Mouse (Mus musculus) E14TG2a.4 (cell line): ENCODE results near the gene Cacng2.

Experiments
- CTCF ChIP-seq: conservative IDR thresholded peaks from 2 replicates; pipeline ENCODE4 v1.5.1; 2014; ENCODE audit warnings: low read length
- POU5F1 ChIP-seq: IDR thresholded peaks from 2 replicates; pipeline ENCODE4 v1.6.1; 2014; ENCODE audit warnings: low read length, borderline replicate concordance

DNA sequence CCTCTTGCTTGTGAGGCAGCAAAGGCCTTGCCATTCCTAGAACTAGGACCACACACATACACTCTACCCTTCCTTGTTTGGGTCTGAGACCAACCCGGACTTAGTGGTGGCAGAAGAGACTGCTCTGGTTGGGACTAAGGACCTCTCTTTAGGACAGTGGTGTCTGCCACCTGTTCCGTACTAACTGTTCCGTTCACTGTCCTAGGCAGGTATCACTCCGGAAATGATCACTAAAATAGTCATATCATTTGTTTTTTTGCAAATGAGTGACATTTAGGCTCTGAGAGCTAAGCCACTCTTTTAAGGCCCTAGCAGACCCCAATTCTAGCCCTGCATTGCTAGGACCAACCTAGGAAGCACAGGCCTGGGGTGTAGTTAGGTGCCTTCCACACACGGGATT lies 26.2 kb downstream of the Cacng2 start:
- TF ChIP-seq POU5F1: no peak
- TF ChIP-seq CTCF: no peak
